Mouse (Mus musculus) neural tube, embryonic 11.5 days (tissue): ENCODE measurements at regions not wholly inside any gene's neighbourhood (a gene's known extent, or its start where the extent isn't known, plus 50 kb on each side); places are given as distances from the start of the nearest gene placed in this dataset.

Experiments used
- ATAC-seq: fragments of 200-750 bp; cut with Nextera tagmentation; 2 replicates; pipeline ENCODE4 v1.8.0; 2017; ENCODE audit warnings: moderate number of reproducible peaks, mild to moderate bottlenecking, moderate TSS enrichment, moderate library complexity; ENCODE audit not compliant: insufficient read depth, low FRiP score, low TSS enrichment
- DNase-seq: peaks from one replicate; pipeline ENCODE4 v3.0.0-alpha.2; 2015; ENCODE audit warnings: low spot score
- H3K27ac ChIP-seq: fragments of 300-500 bp; sonication (generic); 2 replicates; pipeline ENCODE4 v1.5.1; 2014; ENCODE audit warnings: low read depth, mild to moderate bottlenecking, low read length
- H3K27me3 ChIP-seq: fragments of 300-500 bp; sonication (generic); 2 replicates; pipeline ENCODE4 v1.6.1; 2014; ENCODE audit warnings: mild to moderate bottlenecking, low read length, mixed read lengths; ENCODE audit not compliant: control insufficient read depth, insufficient read depth
- H3K36me3 ChIP-seq: fragments of 300-500 bp; sonication (generic); 2 replicates; pipeline ENCODE4 v1.6.1; 2014; ENCODE audit warnings: mild to moderate bottlenecking, low read length, moderate library complexity, mixed read lengths; ENCODE audit not compliant: control insufficient read depth, insufficient read depth
- H3K4me1 ChIP-seq: fragments of 300-500 bp; sonication (generic); 2 replicates; pipeline ENCODE4 v1.6.1; 2014; ENCODE audit warnings: low read length, mixed read lengths; ENCODE audit not compliant: control insufficient read depth, insufficient read depth
- H3K4me2 ChIP-seq: fragments of 300-500 bp; sonication (generic); 2 replicates; pipeline ENCODE4 v1.6.1; 2014; ENCODE audit warnings: low read depth, mild to moderate bottlenecking, moderate library complexity
- H3K4me3 ChIP-seq: fragments of 300-500 bp; sonication (generic); 2 replicates; pipeline ENCODE4 v1.5.1; 2014; ENCODE audit warnings: low read depth, low read length
- H3K9ac ChIP-seq: fragments of 300-500 bp; sonication (generic); 2 replicates; pipeline ENCODE4 v1.6.1; 2014; ENCODE audit warnings: mild to moderate bottlenecking, low read length
- H3K9me3 ChIP-seq: fragments of 300-500 bp; sonication (generic); 2 replicates; pipeline ENCODE4 v1.6.1; 2016; ENCODE audit warnings: low read length; ENCODE audit not compliant: control insufficient read depth
- WGBS: fragments of 180-500 bp; shearing (Covaris S2); extraction: QIAGEN DNeasy Blood & Tissue Kit; methylation state at CpG from one replicate; pipeline ENCODE4 v1.1.7; 2014; 5-methylcytosine and 5-hydroxymethylcytosine counted together

GRCm38 (mm10) chr1:128649490-128650178 lies 57.5 kb upstream of the Cxcr4 start:
- no peaks in the 10 kb centered on the region for H3K4me1 ChIP-seq
- DNase-seq (no peak), ATAC-seq (peak; percentile 65; the same call in 1 of the 2 replicates)
- no peak overlapping the region for H3K27ac ChIP-seq
- no peaks in the 10 kb centered on the region for H3K36me3 ChIP-seq
- WGBS, result 44% methylated on average over 13 of the region's 13 CpGs
- H3K27me3 ChIP-seq, result no peaks in the 10 kb centered on the region
- H3K9ac ChIP-seq, result no peak overlapping the region
- H3K9me3 ChIP-seq, result no peaks in the 10 kb centered on the region
- no peak overlapping the region for H3K4me2 ChIP-seq
- H3K4me3 ChIP-seq, result no peak overlapping the region

- Histone ChIP-seq H3K4me2 (no peak overlapping the region), H3K9me3 (no peaks in the 10 kb centered on the region), H3K27ac (no peak overlapping the region), H3K36me3 (no peaks in the 10 kb centered on the region), H3K4me1 (peaks cover 16% of the 10 kb centered on the region), H3K27me3 (no peaks in the 10 kb centered on the region), H3K9ac (no peak overlapping the region), H3K4me3 (no peak overlapping the region)
- ATAC-seq (no peak; the same call in 1 of the 2 replicates), DNase-seq (peak; percentile 33)
- 0% methylated on average over 4 of the region's 4 CpGs for WGBS
Measured at GRCm38 (mm10) chr1:128643316-128643776, 51.3 kb upstream of the Cxcr4 start.

DNA sequence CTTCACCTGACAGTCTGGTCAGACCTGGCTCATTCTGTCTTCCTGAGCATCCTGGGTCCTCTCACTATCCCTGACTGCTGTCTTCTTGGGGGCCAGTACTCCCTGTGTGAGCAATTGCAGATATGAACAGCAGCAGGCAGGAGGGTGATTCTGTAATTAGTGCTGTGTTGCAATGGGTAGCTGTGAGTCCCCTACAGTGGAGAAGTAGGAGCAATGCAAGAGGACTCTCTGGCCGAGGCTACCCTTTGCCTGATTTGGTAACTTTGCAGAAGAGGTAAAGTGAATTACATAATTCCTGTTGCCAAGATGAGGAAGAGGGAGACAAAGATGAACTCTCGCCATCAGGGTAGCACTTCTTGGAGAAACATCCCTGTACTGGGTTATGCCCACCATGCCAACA lies 50.1 kb upstream of the Cxcr4 start:
- 80% methylated on average over 2 of the region's 2 CpGs for WGBS
- Histone ChIP-seq H3K4me2 (no peak overlapping the region), H3K9ac (no peak overlapping the region), H3K27ac (no peak overlapping the region), H3K27me3 (no peaks in the 10 kb centered on the region), H3K4me3 (no peak overlapping the region), H3K9me3 (no peaks in the 10 kb centered on the region), H3K4me1 (peaks cover 16% of the 10 kb centered on the region), H3K36me3 (no peaks in the 10 kb centered on the region)
- DNase-seq, result no peak
- ATAC-seq, result no peak
